Mouse (Mus musculus) neural tube, embryonic 12.5 days (tissue): ENCODE results near the gene Syngr2. TPM values are rescaled to one million over a fixed set of nuclear protein-coding genes. Genes with fewer than 3 reads are reported as not detected.

ENCODE experiments used
- ATAC-seq: fragments of 200-750 bp; cut with Nextera tagmentation; 2 replicates; pipeline ENCODE4 v1.8.0; 2017; ENCODE audit warnings: low read depth, mild to moderate bottlenecking, moderate TSS enrichment, moderate library complexity; ENCODE audit not compliant: low FRiP score
- H3K27ac ChIP-seq: fragments of 300-500 bp; sonication (generic); 2 replicates; pipeline ENCODE4 v1.5.1; 2016
- H3K27me3 ChIP-seq: fragments of 300-500 bp; sonication (generic); replicated peaks from 2 replicates; pipeline ENCODE4 v1.6.1; 2016; ENCODE audit warnings: mild to moderate bottlenecking
- H3K36me3 ChIP-seq: fragments of 300-500 bp; sonication (generic); 2 replicates; pipeline ENCODE4 v1.6.1; 2016; ENCODE audit warnings: mild to moderate bottlenecking
- H3K4me1 ChIP-seq: fragments of 300-500 bp; sonication (generic); 2 replicates; pipeline ENCODE4 v1.6.1; 2016
- H3K4me2 ChIP-seq: fragments of 300-500 bp; sonication (generic); replicated peaks from 2 replicates; pipeline ENCODE4 v1.6.1; 2016; ENCODE audit warnings: mild to moderate bottlenecking
- H3K4me3 ChIP-seq: fragments of 300-500 bp; sonication (generic); 2 replicates; pipeline ENCODE4 v1.5.1; 2016
- H3K9ac ChIP-seq: fragments of 300-500 bp; sonication (generic); 2 replicates; pipeline ENCODE4 v1.6.1; 2016; ENCODE audit warnings: mild to moderate bottlenecking
- H3K9me3 ChIP-seq: fragments of 300-500 bp; sonication (generic); 2 replicates; pipeline ENCODE4 v1.6.1; 2016; ENCODE audit warnings: mild to moderate bottlenecking
- WGBS: fragments of 180-500 bp; shearing (Covaris S2); methylation state at CpG from one replicate; pipeline ENCODE4 v1.1.7; 2016; 5-methylcytosine and 5-hydroxymethylcytosine counted together
- polyA plus RNA-seq: library from polyadenylated mRNA; unstranded; fragments of >200 nt; fragmentation: Nextera tagmentation; extraction: Ambion mirVana; gene quantifications from 2 replicates; pipeline ENCODE4 v1.2.1, GENCODE M21; 2016

Gene Syngr2
- polyA plus RNA-seq, 1 experiment from 2014 or later = 19.4 TPM

- Histone ChIP-seq H3K4me1 (peaks cover 24% of the 10 kb centered on the region), H3K4me2 (no peak overlapping the region), H3K9me3 (no peaks in the 10 kb centered on the region), H3K27ac (no peak overlapping the region), H3K27me3 (peaks cover 1% of the 10 kb centered on the region; the same call in 1 of the 2 replicates), H3K36me3 (0 out of 2 replicates have a peak, but pooled peaks cover 3% of the 10 kb centered on the region), H3K4me3 (no peak overlapping the region), H3K9ac (no peak overlapping the region)
- WGBS = 96% methylated on average over 10 of the region's 10 CpGs
- ATAC-seq = no peak
These were observed 34.5 kb upstream of the Syngr2 start for GRCm38 (mm10) chr11:117774925-117775324.

DNA sequence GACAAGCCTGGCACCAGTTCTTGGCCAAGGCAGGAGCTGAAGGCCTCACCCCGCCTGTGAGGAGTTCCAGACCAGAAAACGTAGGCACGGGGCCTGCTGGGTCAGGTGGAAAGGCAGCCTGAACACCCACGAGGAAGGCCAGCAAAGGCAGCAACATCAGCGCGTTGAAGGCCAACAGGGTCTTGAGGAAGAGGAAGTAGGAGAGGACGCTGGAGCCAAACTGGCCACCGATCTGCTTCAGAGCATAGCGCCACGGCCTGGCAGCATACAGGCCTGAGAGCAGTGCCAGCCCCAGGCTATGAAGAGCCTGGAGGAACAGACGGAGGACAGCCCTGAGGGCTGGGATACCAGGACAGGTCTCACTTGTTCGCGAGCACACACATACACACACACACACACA is 33.9 kb upstream of the Syngr2 start:
- WGBS = 95% methylated on average over 13 of the region's 13 CpGs
- Histone ChIP-seq H3K36me3 (0 out of 2 replicates have a peak, but pooled peaks cover 3% of the 10 kb centered on the region), H3K4me1 (peaks cover 24% of the 10 kb centered on the region), H3K27me3 (peaks cover 7% of the 10 kb centered on the region), H3K9me3 (no peaks in the 10 kb centered on the region), H3K27ac (no peak overlapping the region), H3K4me3 (no peak overlapping the region), H3K4me2 (no peak overlapping the region), H3K9ac (no peak overlapping the region)
- no peak for ATAC-seq

GRCm38 (mm10) chr11:117776085-117776792 is 33.2 kb upstream of the Syngr2 start:
- no peak for ATAC-seq
- Histone ChIP-seq H3K36me3 (0 out of 2 replicates have a peak, but pooled peaks cover 3% of the 10 kb centered on the region), H3K4me2 (no peak overlapping the region), H3K4me3 (no peak overlapping the region), H3K9me3 (no peaks in the 10 kb centered on the region), H3K27me3 (peaks cover 13% of the 10 kb centered on the region), H3K27ac (no peak overlapping the region), H3K9ac (no peak overlapping the region), H3K4me1 (peaks cover 23% of the 10 kb centered on the region)
- 86% methylated on average over 14 of the region's 14 CpGs for WGBS

DNA sequence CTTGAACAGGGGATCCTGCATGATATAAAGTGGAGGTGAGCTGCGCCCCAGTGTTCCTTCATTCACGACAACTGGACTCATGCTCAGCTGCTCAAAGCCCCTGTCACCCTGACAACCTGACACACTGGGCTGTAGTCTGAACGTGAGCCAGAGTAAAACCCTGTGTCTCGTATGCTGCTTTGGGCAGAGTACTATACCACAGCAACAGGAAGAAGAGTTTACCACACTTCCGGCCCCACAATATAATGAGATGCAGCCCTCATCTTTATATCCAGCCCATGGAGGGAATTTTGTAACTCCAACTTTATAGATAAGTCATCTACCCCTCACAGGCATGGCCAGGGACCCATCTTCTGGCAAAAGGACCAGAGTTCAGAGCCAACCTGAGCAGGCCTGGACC is 32.4 kb upstream of the Syngr2 start:
- no peak overlapping the region for H3K4me3 ChIP-seq
- H3K27me3 ChIP-seq = peaks cover 22% of the 10 kb centered on the region
- 85% methylated on average over 5 of the region's 5 CpGs for WGBS
- peaks cover 26% of the 10 kb centered on the region for H3K4me1 ChIP-seq
- no peak for ATAC-seq
- H3K9me3 ChIP-seq = no peaks in the 10 kb centered on the region
- no peak overlapping the region for H3K27ac ChIP-seq
- no peak overlapping the region for H3K4me2 ChIP-seq
- no peak overlapping the region for H3K9ac ChIP-seq
- H3K36me3 ChIP-seq = no peaks in the 10 kb centered on the region

DNA sequence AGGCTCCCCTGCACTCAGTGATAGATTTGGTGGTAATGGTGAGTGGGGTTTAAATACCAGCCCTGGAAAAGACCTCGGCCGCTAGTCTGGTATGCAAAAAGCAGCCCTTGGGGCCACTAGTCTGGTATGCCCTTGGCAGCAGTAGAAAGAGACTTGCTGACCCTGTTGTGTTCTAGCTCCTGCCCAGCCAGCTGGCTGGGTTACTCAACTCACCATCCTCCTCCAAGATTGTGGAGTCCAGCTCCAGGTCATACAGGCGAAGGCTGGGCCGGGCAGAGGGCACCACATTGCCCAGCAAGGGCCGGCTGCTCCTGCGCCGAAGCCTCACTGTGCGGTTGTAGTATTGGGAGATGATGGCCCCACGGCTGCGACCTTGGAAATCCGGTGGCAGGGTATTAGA is 31.4 kb upstream of the Syngr2 start:
- Histone ChIP-seq H3K36me3 (no peaks in the 10 kb centered on the region), H3K4me1 (peaks cover 32% of the 10 kb centered on the region), H3K27me3 (peaks cover 31% of the 10 kb centered on the region), H3K4me2 (0 out of 2 replicates have a peak overlapping the region, but pooled peaks have one; percentile 66), H3K9ac (no peak overlapping the region), H3K9me3 (no peaks in the 10 kb centered on the region), H3K4me3 (no peak overlapping the region), H3K27ac (no peak overlapping the region)
- WGBS = 95% methylated on average over 11 of the region's 11 CpGs
- no peak for ATAC-seq

GRCm38 (mm10) chr11:117778851-117779433 is 30.5 kb upstream of the Syngr2 start:
- WGBS = 50% methylated on average over 12 of the region's 12 CpGs
- Histone ChIP-seq H3K4me1 (peaks cover 36% of the 10 kb centered on the region), H3K9ac (0 out of 2 replicates have a peak overlapping the region, but pooled peaks have one; percentile 39), H3K27ac (no peak overlapping the region), H3K4me3 (no peak overlapping the region), H3K9me3 (no peaks in the 10 kb centered on the region), H3K36me3 (no peaks in the 10 kb centered on the region), H3K27me3 (peaks cover 39% of the 10 kb centered on the region), H3K4me2 (peak overlapping the region; percentile 66)
- no peak for ATAC-seq

- H3K36me3 ChIP-seq = no peaks in the 10 kb centered on the region
- peak overlapping the region; percentile 66 for H3K4me2 ChIP-seq
- no peaks in the 10 kb centered on the region for H3K9me3 ChIP-seq
- WGBS = 3% methylated on average over 38 of the region's 38 CpGs
- ATAC-seq = peak; percentile 60
- peaks cover 44% of the 10 kb centered on the region for H3K27me3 ChIP-seq
- H3K4me1 ChIP-seq = peaks cover 36% of the 10 kb centered on the region
- peak overlapping the region; percentile 39 for H3K9ac ChIP-seq
- H3K27ac ChIP-seq = peak overlapping the region; percentile 64
- peak overlapping the region; percentile 31 for H3K4me3 ChIP-seq
These were observed 29.9 kb upstream of the Syngr2 start for GRCm38 (mm10) chr11:117779434-117780198.

DNA sequence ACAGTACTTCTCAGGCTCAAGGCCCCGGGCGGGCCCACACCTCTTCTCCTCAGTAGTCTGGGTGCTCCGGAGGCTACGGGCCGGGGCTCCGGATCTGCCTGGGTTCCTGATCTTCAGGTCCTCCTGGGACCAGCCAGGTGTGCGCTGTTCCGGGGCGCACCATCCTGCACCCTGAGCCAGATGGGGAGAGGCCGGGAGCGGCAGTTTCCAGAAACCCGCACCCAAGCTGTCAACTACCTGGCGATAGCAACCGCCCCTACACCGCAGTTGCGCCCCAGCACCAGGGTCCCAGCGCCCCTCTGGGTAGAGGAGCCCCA is 29.3 kb upstream of the Syngr2 start:
- Histone ChIP-seq H3K27ac (0 out of 2 replicates have a peak overlapping the region, but pooled peaks have one; percentile 37), H3K36me3 (no peaks in the 10 kb centered on the region), H3K27me3 (peaks cover 44% of the 10 kb centered on the region), H3K4me2 (peak overlapping the region; percentile 66), H3K9ac (peak overlapping the region; percentile 39), H3K4me3 (peak overlapping the region; percentile 31), H3K4me1 (peaks cover 36% of the 10 kb centered on the region), H3K9me3 (no peaks in the 10 kb centered on the region)
- ATAC-seq = no peak
- WGBS = 2% methylated on average over 17 of the region's 17 CpGs

- WGBS = 3% methylated on average over 19 of the region's 19 CpGs
These were observed 28.8 kb upstream of the Syngr2 start for GRCm38 (mm10) chr11:117780582-117781111.

GRCm38 (mm10) chr11:117781199-117781821 is 28.2 kb upstream of the Syngr2 start:
- H3K4me2 ChIP-seq = peak overlapping the region; percentile 66
- WGBS = 24% methylated on average over 18 of the region's 18 CpGs
- H3K36me3 ChIP-seq = no peaks in the 10 kb centered on the region
- H3K27me3 ChIP-seq = peaks cover 44% of the 10 kb centered on the region
- ATAC-seq = no peak
- H3K4me3 ChIP-seq = no peak overlapping the region
- H3K9me3 ChIP-seq = no peaks in the 10 kb centered on the region
- H3K9ac ChIP-seq = no peak overlapping the region
- H3K4me1 ChIP-seq = peaks cover 36% of the 10 kb centered on the region
- 0 out of 2 replicates have a peak overlapping the region, but pooled peaks have one; percentile 12 for H3K27ac ChIP-seq

More at GRCm38 (mm10) chr11:117780582-117781111, 28.8 kb upstream of the Syngr2 start:
- Histone ChIP-seq H3K36me3 (no peaks in the 10 kb centered on the region), H3K27ac (no peak overlapping the region), H3K27me3 (peaks cover 44% of the 10 kb centered on the region), H3K9me3 (no peaks in the 10 kb centered on the region), H3K9ac (peak overlapping the region; percentile 39; the same call in 1 of the 2 replicates), H3K4me2 (peak overlapping the region; percentile 66), H3K4me1 (peaks cover 36% of the 10 kb centered on the region), H3K4me3 (peak overlapping the region; percentile 31)
- ATAC-seq = peak; percentile 34; the same call in 1 of the 2 replicates

DNA sequence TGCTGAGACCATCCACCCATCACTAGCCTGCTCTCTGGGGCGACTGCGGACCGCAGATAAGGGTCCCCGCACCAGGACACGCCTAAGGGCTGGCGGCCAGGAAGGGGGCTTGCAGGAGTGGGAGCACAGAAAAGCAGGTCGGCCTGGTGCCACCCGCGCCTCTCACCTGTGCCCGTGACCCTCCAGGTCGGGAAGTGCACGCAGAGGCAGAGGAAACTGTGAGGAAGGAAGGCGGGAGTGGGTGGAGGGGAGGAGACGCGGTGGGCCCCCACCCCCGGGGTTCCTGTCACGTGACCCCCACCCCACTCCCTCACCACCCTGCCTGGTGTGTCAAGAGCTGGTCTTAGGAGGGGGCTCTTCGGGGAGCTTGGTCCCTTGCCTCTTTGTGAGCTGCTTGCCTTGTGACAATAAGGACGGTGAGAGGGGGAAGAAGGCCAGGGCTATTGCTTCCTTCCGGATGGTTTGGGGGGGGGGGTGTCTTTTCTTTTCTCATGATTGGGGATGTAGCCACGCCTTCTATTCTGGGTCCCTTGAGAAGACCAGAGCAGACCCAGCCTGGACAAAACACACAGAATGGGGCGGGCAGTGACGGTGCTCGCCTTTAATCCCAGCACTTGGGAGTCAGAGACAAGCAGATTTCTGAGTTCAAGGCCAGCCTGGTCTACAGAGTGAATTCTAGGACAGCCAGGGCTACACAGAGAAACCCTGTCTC is 27.3 kb upstream of the Syngr2 start, which contains the start of the genes Tmc8 and Tmc6:
TSS of gene Tmc8 (plus strand) at position 84 of the 712 bp plus-strand sequence.
TSS of gene Tmc6 (minus strand) at position 206 of the 712 bp plus-strand sequence.
- Histone ChIP-seq H3K27me3 (peaks cover 44% of the 10 kb centered on the region), H3K9me3 (no peaks in the 10 kb centered on the region), H3K27ac (0 out of 2 replicates have a peak within 1 kb of the TSS, but pooled peaks have one; percentile 12), H3K36me3 (no peaks in the 10 kb centered on the region), H3K4me2 (peak within 1 kb of the TSS; percentile 66), H3K9ac (peak within 1 kb of the TSS; percentile 48; the same call in 1 of the 2 replicates), H3K4me1 (peaks cover 36% of the 10 kb centered on the region), H3K4me3 (peak within 1 kb of the TSS; percentile 23; the same call in 1 of the 2 replicates)
- no peak for ATAC-seq
- 39% methylated on average over 24 of the region's 24 CpGs for WGBS
